Mouse (Mus musculus): Measurements from ENCODE around the gene Gbp4.
"Not testable (repeated sequence)": the region's sequence is repeated elsewhere in the genome, so short reads cannot be mapped to it uniquely, and the experiment has no call there.

Gbp4 gene

DNA sequence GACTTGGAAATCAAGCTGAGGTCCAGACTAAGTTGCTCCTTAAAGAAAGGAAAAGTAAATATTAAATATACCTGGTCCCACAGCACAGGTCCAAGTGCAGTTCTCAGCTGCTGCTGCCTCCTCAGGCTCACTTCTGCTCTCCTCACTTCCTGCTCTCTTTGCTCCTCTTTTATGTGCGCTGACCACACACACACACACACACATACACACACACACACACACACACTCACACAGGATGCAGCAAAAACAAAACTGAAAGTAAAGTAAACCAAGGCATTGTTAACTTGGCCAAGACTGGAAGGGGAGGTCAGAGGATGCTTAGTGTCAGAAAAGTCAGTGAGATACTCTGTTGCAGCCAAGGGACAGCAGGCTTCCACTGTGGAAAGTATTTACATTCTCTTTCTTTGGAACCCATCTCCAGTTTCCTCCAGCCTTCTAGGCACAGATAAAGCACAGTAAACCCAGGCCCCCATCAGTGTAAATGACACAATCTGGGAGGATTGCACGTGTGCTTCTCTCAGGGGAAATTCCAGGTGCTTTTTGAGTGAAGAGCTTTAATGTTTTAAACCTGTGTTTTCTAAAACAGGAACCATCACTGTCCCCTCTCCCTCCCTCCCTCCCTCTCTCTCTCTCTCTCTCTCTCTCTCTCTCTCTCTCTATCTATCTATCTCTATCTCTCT, at the start of gene Gbp4, which contains the start of the genes Gbp9 and Gbp8:
Gene Gbp4, minus strand, starts transcription at position 178 of the 680 bp plus-strand sequence.
Gene Gbp9, minus strand, starts transcription at position 131 of the 680 bp plus-strand sequence.
Gene Gbp8, minus strand, starts transcription at position 132 of the 680 bp plus-strand sequence.
- in situ Hi-C loops (cut with MboI; ENCODE audit: low sequenced_read_pairs) = not testable (repeated sequence)

DNA sequence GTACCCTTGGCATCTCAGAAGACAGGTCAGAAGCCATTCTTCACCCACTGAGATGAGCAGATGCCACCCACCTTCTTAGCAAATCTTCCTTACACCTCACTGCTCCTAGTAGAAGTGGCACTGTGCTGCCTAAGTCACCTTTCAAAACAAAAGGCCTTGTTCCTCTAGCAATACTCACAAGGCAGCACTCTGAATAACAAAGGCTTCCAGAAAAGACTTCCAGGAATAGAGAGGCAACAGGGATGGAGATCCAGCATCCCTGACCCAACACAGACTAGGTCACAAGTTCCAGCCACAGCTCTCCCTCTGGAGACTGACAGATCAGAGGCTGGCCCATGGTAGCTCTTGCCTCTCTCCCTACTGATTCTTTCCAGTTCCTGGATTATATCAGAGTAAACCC, 42.1 kb upstream of the Gbp4 start:
- in situ Hi-C loops (cut with MboI; ENCODE audit: low sequenced_read_pairs) = no loop called here

DNA sequence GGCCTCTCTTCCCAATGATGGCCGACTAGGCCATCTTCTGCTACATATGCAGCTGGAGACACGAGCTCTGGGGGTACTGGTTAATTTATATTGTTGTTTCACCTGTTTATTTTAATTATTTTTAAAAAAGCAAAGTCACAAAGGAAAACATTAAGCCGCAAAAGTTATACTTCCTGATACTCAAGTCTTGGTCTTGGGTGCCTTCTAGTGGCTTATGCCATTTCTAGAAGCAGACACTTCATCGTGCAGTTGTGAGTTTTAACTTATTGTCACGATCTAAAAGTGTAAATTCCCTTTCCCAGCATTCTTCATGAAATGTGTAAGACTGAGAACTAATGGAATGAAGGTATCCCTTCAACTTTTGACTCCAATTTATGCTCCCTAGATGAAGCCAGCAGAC, 17.2 kb upstream of the Gbp4 start:
- in situ Hi-C loops (cut with MboI; ENCODE audit: low sequenced_read_pairs) = no loop called here

DNA sequence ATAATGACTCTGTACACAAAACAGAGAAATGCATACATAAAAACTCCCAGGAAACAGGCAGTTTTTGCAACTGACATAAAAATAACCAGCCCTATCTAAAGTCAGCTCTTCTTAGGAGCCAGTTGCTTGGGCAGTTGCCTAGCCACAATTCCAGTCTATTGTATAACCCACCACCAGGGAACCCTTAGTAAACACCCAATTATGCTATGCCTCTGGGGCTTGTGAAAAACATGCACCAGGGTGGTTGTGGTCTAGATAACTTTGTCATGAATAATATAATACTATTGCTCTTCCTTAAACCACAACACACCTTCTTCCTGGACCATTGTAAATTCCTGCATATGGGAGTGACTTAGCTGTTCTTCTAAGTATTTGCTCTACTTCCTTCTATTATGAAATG, 14.7 kb upstream of the Gbp4 start:
- in situ Hi-C loops (cut with MboI; ENCODE audit: low sequenced_read_pairs) = no loop called here

DNA sequence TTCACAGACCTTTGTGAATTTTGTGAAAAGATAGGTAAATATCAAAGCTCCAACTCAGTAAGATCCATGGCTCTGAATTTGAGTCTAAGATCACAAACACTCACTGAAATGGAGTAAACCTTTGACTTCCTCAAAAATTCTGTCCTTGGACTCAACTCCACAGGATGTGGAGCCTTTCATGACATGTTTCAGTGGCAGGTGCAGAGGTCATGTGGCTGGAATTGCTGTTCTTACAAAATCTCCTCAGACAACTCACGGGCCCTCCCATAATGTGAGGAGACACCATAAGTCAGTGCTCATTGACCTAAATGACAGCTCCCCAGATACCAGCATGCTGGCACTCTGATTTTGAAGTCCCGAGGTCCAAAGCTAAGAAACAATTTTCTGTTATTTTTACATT, 8.7 kb upstream of the Gbp4 start:
- in situ Hi-C loops (cut with MboI; ENCODE audit: low sequenced_read_pairs) = not testable (repeated sequence)

DNA sequence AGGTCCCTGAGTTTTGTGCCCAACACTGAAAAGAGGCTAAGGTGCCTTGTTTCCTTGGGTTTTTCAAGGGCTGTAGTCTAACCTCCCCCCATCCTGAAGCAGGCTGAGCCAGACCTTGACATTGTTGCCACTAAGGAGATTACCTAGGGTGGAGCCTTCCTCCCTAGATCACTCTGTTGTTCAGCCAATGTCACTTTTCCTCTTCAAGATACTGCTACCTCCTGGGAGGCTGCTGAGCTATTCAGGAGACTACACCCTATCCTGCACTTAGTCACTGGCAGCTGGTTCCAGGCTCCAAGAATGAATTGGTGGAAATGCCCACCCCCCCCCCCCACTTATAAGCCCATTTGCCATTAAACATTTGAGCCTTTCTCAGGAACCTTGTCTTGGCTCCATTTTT, 7.1 kb upstream of the Gbp4 start:
- in situ Hi-C loops (cut with MboI; ENCODE audit: low sequenced_read_pairs) = no loop called here

DNA sequence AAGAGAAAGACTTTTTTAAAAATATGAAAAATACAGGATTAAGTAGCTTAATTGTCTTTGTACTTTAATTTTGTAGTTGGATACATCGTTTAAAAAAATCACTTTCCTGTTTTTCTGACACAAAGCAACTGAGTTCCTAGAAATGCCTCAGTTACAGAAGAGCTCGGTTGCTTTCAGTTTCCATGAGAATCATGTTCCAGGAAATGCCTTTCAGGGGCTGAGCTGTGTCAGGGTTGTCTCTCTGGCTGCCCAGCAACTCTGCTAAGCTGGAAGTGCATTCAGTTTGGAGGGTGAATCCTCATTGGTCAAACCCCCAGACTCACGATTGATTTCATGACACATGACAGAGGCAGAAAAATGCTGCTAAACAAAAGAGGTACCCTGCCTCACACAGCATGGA, 6.3 kb upstream of the Gbp4 start:
- in situ Hi-C loops (cut with MboI; ENCODE audit: low sequenced_read_pairs) = not testable (repeated sequence)

DNA sequence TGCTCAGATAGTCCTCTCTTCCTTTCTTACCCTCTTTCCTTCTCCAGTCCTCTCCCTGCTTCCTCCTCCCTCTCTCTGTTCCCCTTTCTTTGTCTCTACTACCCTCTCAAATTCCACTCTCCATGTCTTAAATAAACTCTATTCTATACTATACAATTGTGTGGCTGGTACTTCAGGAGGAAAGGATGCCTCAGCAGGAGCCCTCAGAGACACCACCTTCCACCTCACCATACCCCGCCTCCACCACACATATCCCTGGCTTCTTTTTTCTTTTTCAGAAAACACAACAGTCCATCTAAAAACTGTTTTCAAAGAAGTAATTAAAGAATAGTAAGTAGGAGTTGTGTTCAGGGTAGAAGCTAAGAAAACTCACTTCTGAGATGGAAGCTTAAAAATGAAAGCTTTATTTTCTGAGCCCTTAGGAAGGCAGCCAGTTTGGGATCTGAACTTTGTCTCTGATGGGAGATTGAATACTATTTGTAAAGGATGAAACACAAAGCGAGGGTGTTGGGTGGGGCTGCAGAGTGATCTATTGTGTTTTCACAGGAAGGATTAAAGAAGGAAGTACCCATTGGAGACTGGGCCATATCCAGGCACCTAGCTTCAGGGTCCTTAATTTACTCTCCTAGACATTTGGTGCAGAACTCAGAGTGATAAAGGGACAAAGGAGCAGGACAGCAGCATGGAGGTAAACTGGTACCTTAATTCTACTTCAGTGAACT, 864 bp upstream of the Gbp4 start:
- in situ Hi-C loops (cut with MboI; ENCODE audit: low sequenced_read_pairs) = not testable (repeated sequence)

DNA sequence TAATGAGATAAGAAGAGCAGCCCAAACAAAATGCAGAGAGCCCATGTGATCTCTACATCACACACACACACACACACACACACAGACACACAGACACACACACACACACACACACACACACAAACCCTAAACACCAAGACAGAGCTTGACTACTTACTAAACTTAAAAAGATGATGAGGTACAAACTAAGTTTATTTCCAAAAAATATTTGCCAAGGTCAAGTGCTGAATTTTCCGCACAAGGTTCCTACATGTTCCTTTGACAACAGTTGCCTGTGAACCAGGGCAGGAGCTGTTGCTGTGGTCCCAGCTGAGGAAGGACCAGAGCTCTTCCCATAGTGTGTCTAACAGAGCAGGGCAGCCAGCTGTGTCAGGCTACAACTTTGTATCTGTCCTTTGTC, 480 bp downstream of the Gbp4 start:
- in situ Hi-C loops (cut with MboI; ENCODE audit: low sequenced_read_pairs) = no loop called here

DNA sequence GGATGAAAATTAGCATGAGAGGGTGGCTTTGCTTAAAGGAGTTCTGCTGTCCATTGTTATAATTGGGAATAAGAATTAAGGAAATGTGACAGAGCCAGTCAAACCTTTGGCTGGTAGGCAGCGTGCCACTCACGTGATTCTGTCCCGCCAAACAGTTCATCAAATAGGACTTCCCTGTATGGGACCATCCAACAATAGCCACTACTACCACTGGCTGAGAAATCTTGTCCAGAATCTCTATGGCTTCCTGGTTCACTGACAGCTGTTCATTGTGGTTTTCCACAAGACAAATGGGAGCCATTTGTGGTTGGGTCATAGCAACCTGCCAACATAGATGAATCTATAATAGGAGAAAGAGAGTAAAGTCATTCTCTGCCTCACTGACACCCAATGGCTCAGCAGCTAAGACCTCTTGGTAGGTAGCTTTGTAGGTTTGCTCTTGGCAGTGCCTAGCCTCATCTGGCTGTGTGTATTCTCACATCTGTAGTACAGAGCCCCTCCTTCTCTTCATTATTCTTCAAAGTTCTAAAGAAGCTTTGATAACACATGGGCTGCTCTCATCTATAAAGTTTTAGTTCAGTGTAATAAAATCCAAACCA, 2.6 kb downstream of the Gbp4 start:
- in situ Hi-C loops (cut with MboI; ENCODE audit: low sequenced_read_pairs) = not testable (repeated sequence)

DNA sequence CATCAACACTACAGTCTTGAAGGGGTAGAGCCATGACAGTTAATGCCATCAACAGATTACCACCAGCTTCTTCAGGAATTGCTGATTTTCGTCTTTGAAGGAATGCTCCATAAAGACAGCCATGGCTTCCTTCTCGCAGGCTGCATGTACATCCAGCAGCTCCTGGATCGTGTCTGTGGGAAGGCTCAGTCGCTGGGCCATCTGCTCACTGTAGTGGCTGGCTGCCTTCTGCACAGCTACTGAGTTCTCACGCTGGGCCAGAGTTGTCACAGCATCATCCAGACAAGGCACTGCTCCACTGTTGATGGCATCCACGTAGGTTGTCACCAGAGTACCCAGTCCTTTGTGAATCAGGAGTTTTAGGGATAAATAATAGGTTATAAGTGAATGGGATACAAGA, 17.7 kb downstream of the Gbp4 start:
- in situ Hi-C loops (cut with MboI; ENCODE audit: low sequenced_read_pairs) = not testable (repeated sequence)

DNA sequence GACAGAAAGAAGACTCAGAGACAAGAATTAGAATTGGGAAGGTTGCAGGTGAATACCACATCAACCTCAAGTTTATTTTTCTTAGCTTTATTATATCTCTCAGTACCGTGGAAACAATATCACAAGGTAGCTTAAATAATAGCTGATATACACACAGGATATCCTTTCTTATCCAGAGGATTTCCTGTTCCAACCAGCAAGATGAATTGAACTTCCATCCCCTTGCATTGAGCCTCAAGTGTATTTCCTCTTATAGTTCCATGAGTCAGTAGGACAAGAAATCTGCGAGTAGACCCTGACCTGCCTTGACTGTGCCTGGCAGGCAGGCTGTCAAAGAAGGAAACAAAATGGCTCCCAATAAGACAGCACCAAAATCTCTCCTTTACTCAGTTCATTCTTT, 23.6 kb downstream of the Gbp4 start:
- in situ Hi-C loops (cut with MboI; ENCODE audit: low sequenced_read_pairs) = no loop called here

DNA sequence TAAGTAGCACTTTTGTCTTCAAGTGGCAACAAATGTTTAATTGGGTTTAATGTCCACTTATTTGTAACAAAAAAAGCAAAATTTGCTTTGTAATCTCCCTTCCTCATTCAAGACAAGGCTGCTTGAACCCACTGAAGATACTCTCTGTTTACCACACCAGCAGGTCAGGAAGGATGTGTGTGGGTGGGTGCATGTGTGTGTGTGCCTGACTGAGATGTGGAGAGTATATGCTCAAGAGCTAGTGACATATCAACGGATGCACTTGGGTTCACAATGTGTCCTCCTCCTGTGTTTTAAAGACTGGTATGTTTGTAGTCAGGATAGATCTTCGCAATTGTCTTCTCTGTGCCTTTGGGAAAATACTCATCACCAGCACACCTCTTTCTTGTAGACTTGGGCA, 24.7 kb downstream of the Gbp4 start:
- in situ Hi-C loops (cut with MboI; ENCODE audit: low sequenced_read_pairs) = no loop called here

DNA sequence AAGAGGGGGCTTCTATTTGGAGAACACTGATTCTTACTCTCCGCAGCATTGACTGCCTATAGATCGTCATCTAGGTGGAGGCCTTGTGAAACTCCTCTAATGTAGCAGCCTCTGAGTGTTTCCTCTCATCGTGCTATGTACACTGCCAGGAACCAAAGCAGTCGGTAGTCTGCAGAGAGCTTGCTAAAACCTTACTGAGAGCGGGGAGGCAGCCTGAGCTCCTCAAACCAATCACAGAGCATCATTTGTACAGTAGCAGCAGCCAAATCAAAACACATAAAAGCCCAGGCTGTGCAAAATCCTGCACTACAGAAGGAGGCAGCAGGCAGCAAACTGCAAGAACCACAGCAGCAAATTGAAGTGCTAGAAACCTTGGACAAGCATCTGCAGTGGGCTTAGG, 25.7 kb downstream of the Gbp4 start:
- in situ Hi-C loops (cut with MboI; ENCODE audit: low sequenced_read_pairs) = no loop called here

DNA sequence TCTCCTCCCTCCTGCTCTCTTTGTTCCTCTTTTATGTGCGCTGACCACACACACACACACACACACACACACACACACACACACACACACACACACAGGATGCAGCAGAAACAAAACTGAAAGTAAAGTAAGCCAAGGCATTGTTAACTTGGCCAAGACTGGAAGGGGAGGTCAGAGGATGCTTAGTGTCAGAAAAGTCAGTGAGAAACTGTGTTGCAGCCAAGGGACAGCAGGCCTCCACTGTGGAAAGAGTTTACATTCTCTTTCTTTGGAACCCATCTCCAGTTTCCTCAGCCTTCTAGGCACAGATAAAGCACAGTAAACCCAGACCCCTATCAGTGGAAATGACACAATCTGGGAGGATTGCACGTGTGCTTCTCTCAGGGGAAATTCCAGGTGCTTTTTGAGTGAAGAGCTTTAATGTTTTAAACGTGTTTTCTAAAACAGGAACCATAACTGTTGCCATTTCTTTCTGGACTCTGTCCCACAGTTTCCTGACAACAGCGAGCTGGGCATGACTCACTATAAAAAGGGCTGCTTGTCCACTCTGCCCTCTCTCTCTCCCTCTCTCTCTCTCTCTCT, 29.0 kb downstream of the Gbp4 start:
- in situ Hi-C loops (cut with MboI; ENCODE audit: low sequenced_read_pairs) = not testable (repeated sequence)

DNA sequence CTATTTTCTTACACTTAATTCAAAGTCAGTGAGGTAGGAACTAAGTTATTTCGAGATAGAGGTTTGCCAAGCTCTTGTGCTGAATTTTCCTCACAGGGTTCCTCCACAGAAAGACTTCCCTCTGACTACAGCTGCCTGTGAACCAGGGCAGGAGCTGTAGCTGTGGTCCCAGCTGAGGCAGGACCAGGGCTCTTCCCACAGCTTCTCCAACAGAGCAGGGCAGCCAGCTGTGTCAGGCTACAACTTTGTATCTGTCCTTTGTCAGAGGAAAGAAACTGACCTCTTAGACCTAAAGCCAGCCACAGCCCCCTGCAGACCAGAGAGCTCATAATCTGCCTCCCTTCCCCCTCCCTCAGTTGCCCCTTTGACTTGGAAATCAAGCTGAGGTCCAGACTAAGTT, 29.6 kb downstream of the Gbp4 start:
- in situ Hi-C loops (cut with MboI; ENCODE audit: low sequenced_read_pairs) = not testable (repeated sequence)

DNA sequence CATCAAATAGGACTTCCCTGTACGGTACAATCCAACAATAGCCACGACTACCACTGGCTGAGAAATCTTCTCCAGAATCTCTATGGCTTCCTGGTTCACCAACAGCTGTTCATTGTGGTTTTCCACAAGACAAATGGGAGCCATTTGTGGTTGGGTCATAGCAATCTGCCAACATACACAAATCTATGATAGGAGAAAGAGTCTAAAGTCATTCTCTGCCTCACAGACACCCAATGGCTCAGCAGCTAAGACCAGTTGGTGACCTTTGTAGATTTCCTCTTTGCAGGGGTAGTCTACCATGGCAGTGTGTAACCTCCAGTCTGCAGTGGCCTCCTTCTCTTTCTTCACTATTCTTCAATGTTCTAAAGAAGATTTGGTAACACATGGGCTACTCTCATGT, 33.7 kb downstream of the Gbp4 start:
- in situ Hi-C loops (cut with MboI; ENCODE audit: low sequenced_read_pairs) = not testable (repeated sequence)

DNA sequence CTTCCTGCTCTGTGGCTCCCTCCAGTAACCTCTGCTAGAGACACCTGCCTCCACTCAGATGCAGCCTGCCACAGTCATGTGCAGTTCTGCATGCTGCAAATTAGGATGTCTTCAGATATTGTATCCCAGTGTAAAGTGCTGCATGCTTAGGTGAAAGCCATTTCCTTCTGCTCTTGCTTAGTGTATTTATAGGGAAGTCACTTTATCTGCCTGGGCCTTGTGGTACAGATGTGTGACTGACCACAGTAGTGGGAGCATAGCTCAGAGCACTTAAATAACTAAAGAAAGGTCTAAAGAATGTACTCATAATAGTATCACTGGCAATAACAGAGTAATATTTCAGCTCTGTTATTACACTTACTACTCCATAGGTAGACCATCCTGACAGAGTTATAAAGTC, 57.5 kb downstream of the Gbp4 start:
- in situ Hi-C loops (cut with MboI; ENCODE audit: low sequenced_read_pairs) = no loop called here

DNA sequence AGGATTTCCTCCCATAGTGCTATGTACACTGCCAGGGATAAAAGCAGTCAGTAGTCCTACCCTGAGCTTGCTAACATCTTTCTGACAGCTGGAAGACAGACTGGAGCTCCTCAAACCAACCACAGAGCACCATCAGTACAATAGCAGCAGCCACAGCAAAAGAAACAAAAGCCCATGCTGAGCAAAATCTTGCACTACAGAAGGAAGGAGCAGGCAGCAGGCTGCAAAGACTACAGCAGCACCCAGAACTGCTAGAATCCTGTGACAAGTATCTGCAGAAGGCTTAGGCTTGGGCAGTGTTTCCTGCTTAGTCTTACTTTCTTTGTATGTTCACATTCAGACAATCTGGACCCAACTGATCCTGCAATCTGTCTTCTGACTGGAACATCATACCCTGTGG, 71.0 kb downstream of the Gbp4 start:
- in situ Hi-C loops (cut with MboI; ENCODE audit: low sequenced_read_pairs) = not testable (repeated sequence)

Data from CH12F3 (cell line).